Mouse (Mus musculus): ENCODE measurements at regions not wholly inside any gene's neighbourhood (a gene's known extent, or its start where the extent isn't known, plus 50 kb on each side); places are given as distances from the start of the nearest gene placed in this dataset.

- H3K27me3 ChIP-seq (ENCODE audit: insufficient read depth, low read length), result peaks cover 9% of the 10 kb centered on the region
- TF ChIP-seq NANOG (IDR thresholded peaks at IDR 0.05; ENCODE audit: borderline replicate concordance, low read length) (no peak), CTCF (conservative IDR thresholded peaks at IDR 0.05; ENCODE audit: low read length) (no peak)
- H3K4me3 ChIP-seq (replicated peaks; ENCODE audit: low read length), result no peak overlapping the region
- peaks cover 9% of the 10 kb centered on the region for H3K4me1 ChIP-seq (replicated peaks; ENCODE audit: low read depth, low read length)
- no peaks in the 10 kb centered on the region for H3K36me3 ChIP-seq (ENCODE audit: insufficient read depth, low read length)
- no peaks in the 10 kb centered on the region for H3K9me3 ChIP-seq (ENCODE audit: low read length)
Measured at GRCm38 (mm10) chr12:71578006-71578405, 252.9 kb upstream of the Daam1 start.

DNA sequence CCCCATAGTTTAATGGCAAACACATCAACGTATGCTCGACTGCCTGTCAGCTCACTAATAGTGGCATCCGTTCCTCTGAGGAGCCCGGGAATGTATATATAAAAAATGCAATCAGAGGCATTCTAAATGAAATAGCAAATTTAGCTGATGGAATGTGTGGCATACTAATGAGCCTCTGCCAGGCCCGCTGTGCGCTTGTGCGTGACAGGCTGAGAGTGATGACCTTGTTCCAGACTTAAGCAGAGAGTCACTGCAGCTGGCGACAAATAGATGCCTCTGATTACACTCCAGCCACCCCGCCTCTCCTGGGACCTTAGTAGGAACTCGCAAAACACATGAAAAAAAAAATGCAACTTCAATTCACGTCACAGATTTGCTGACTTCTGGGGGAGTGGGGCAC, 252.0 kb upstream of the Daam1 start:
- Histone ChIP-seq H3K9me3 (ENCODE audit: low read length) (no peaks in the 10 kb centered on the region), H3K36me3 (ENCODE audit: insufficient read depth, low read length) (no peaks in the 10 kb centered on the region), H3K4me3 (replicated peaks; ENCODE audit: low read length) (no peak overlapping the region), H3K4me1 (replicated peaks; ENCODE audit: low read depth, low read length) (peaks cover 7% of the 10 kb centered on the region), H3K27me3 (ENCODE audit: insufficient read depth, low read length) (peaks cover 9% of the 10 kb centered on the region)
- no peak for TF ChIP-seq POU5F1 (IDR thresholded peaks at IDR 0.05; ENCODE audit: borderline replicate concordance, low read length)
- no peak for TF ChIP-seq CTCF (conservative IDR thresholded peaks at IDR 0.05; ENCODE audit: low read length)
- no peak for TF ChIP-seq NANOG (IDR thresholded peaks at IDR 0.05; ENCODE audit: borderline replicate concordance, low read length)

DNA sequence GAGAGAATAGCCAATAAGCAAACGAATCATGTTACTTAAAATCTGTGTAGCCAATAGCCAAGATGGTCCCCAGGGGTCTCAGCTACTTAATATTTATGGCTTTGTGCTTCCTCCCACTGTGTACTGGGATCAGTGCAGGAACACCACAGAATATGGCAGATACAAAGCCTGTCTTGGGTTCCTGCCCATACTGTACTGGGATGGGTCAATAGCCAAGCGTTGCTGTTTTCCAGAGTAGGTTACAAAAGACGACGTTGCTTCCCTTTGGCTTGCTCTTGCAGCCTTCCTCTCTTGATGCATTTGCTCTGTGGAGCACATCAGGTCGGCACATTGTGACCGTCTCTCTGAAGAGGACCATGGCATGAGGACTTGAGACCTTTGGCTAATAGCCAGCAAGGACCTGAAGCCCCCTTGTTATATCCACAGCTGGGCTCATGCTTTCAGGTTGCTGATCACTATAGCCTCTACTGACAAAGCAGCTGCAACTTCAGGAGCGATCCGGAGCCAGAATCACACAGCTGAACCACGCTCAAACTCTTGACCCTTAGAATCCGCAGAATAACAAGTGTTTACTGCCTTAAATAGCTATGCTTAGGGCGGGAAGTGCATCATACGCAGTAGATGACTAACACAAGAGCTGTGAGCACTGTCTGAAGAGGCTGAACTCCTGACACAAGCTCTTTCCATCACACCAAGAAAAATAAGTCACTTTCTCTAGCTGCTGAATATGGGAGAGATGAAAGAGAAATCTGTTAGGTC, 250.2 kb upstream of the Daam1 start:
- Histone ChIP-seq H3K36me3 (ENCODE audit: insufficient read depth, low read length) (no peaks in the 10 kb centered on the region), H3K4me1 (replicated peaks; ENCODE audit: low read depth, low read length) (peaks cover 7% of the 10 kb centered on the region), H3K4me3 (replicated peaks; ENCODE audit: low read length) (no peak overlapping the region), H3K9me3 (ENCODE audit: low read length) (no peaks in the 10 kb centered on the region), H3K27me3 (ENCODE audit: insufficient read depth, low read length) (peaks cover 9% of the 10 kb centered on the region)
- no peak for TF ChIP-seq NANOG (IDR thresholded peaks at IDR 0.05; ENCODE audit: borderline replicate concordance, low read length)
- TF ChIP-seq POU5F1 (IDR thresholded peaks at IDR 0.05; ENCODE audit: borderline replicate concordance, low read length), result no peak
- TF ChIP-seq CTCF (conservative IDR thresholded peaks at IDR 0.05; ENCODE audit: low read length), result no peak

DNA sequence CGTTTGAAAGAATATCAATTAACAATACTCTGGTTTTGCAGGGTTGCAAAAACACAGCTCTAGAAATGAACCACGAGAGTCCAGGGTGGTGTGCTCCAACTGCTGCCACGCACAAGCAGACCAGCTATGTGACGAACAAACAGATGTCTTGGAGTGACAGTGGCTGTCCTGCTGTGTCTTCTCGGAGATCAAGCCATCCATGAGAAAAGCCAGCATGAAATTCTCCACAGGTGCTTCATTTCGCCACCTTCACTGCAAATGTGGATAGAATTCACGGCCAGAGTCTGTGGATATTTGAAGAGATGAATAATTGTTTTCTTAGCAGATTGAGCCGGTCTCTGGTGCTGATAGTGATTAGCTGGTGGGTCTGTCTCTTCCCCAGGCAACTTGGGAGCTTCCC, 246.3 kb upstream of the Daam1 start:
- no peaks in the 10 kb centered on the region for H3K9me3 ChIP-seq (ENCODE audit: low read length)
- TF ChIP-seq CTCF (conservative IDR thresholded peaks at IDR 0.05; ENCODE audit: low read length) (no peak), POU5F1 (IDR thresholded peaks at IDR 0.05; ENCODE audit: borderline replicate concordance, low read length) (no peak), NANOG (IDR thresholded peaks at IDR 0.05; ENCODE audit: borderline replicate concordance, low read length) (no peak)
- H3K4me3 ChIP-seq (replicated peaks; ENCODE audit: low read length), result no peak overlapping the region
- no peaks in the 10 kb centered on the region for H3K27me3 ChIP-seq (ENCODE audit: insufficient read depth, low read length)
- H3K36me3 ChIP-seq (ENCODE audit: insufficient read depth, low read length), result no peaks in the 10 kb centered on the region
- H3K4me1 ChIP-seq (replicated peaks; ENCODE audit: low read depth, low read length), result no peaks in the 10 kb centered on the region

- Histone ChIP-seq H3K4me3 (replicated peaks; ENCODE audit: low read length) (no peak overlapping the region), H3K36me3 (ENCODE audit: insufficient read depth, low read length) (no peaks in the 10 kb centered on the region), H3K27me3 (ENCODE audit: insufficient read depth, low read length) (0 out of 2 replicates have a peak, but pooled peaks cover 3% of the 10 kb centered on the region), H3K4me1 (replicated peaks; ENCODE audit: low read depth, low read length) (peaks cover 3% of the 10 kb centered on the region; the same call in 1 of the 2 replicates), H3K9me3 (ENCODE audit: low read length) (peaks cover 11% of the 10 kb centered on the region)
- TF ChIP-seq POU5F1 (IDR thresholded peaks at IDR 0.05; ENCODE audit: borderline replicate concordance, low read length) (no peak), CTCF (conservative IDR thresholded peaks at IDR 0.05; ENCODE audit: low read length) (no peak), NANOG (IDR thresholded peaks at IDR 0.05; ENCODE audit: borderline replicate concordance, low read length) (no peak)
Measured at GRCm38 (mm10) chr12:71598641-71599040, 232.2 kb upstream of the Daam1 start.

- no peaks in the 10 kb centered on the region for H3K36me3 ChIP-seq (ENCODE audit: insufficient read depth, low read length)
- TF ChIP-seq POU5F1 (IDR thresholded peaks at IDR 0.05; ENCODE audit: borderline replicate concordance, low read length) (no peak), CTCF (conservative IDR thresholded peaks at IDR 0.05; ENCODE audit: low read length) (no peak)
- no peak overlapping the region for H3K4me3 ChIP-seq (replicated peaks; ENCODE audit: low read length)
- H3K4me1 ChIP-seq (replicated peaks; ENCODE audit: low read depth, low read length), result peaks cover 3% of the 10 kb centered on the region; the same call in 1 of the 2 replicates
- H3K27me3 ChIP-seq (ENCODE audit: insufficient read depth, low read length), result 0 out of 2 replicates have a peak, but pooled peaks cover 3% of the 10 kb centered on the region
- H3K9me3 ChIP-seq (ENCODE audit: low read length), result peaks cover 11% of the 10 kb centered on the region
Measured at GRCm38 (mm10) chr12:71601091-71601690, 229.7 kb upstream of the Daam1 start.

DNA sequence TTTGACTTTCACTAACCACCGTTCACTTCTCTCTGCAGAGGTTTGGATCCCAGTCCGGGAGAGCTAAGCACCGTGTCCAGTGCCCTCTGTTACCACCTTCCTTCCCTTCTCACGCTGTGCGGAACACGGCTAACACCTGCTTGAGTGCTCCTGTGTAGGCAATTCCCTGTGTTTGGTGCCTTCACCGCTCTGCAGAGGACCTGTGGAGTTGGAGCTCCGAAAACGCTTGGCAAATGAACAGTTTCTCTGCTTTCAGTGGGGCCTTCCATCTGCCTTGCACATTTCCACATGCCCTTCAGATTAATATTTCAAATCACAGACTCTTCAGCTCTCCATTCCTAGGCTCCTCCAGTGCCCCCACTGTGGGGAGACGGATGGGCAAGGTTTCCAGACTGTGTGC, 227.7 kb upstream of the Daam1 start:
- TF ChIP-seq POU5F1 (IDR thresholded peaks at IDR 0.05; ENCODE audit: borderline replicate concordance, low read length), result no peak
- no peak for TF ChIP-seq NANOG (IDR thresholded peaks at IDR 0.05; ENCODE audit: borderline replicate concordance, low read length)
- TF ChIP-seq CTCF (conservative IDR thresholded peaks at IDR 0.05; ENCODE audit: low read length), result no peak
- Histone ChIP-seq H3K4me1 (replicated peaks; ENCODE audit: low read depth, low read length) (no peaks in the 10 kb centered on the region), H3K27me3 (ENCODE audit: insufficient read depth, low read length) (0 out of 2 replicates have a peak, but pooled peaks cover 3% of the 10 kb centered on the region), H3K4me3 (replicated peaks; ENCODE audit: low read length) (no peak overlapping the region), H3K36me3 (ENCODE audit: insufficient read depth, low read length) (no peaks in the 10 kb centered on the region), H3K9me3 (ENCODE audit: low read length) (peaks cover 14% of the 10 kb centered on the region)

GRCm38 (mm10) chr12:71606366-71606765, 224.5 kb upstream of the Daam1 start:
- TF ChIP-seq CTCF (conservative IDR thresholded peaks at IDR 0.05; ENCODE audit: low read length), result no peak
- TF ChIP-seq NANOG (IDR thresholded peaks at IDR 0.05; ENCODE audit: borderline replicate concordance, low read length), result no peak
- TF ChIP-seq POU5F1 (IDR thresholded peaks at IDR 0.05; ENCODE audit: borderline replicate concordance, low read length), result no peak
- H3K27me3 ChIP-seq (ENCODE audit: insufficient read depth, low read length), result 0 out of 2 replicates have a peak, but pooled peaks cover 3% of the 10 kb centered on the region
- peaks cover 17% of the 10 kb centered on the region; the same call in 1 of the 2 replicates for H3K9me3 ChIP-seq (ENCODE audit: low read length)
- no peaks in the 10 kb centered on the region for H3K4me1 ChIP-seq (replicated peaks; ENCODE audit: low read depth, low read length)
- H3K36me3 ChIP-seq (ENCODE audit: insufficient read depth, low read length), result no peaks in the 10 kb centered on the region
- H3K4me3 ChIP-seq (replicated peaks; ENCODE audit: low read length), result no peak overlapping the region
